Mouse (Mus musculus) G1E (cell line): ENCODE results near the gene Skap1.

Experiments
- CTCF ChIP-seq: IDR thresholded peaks from 2 replicates; pipeline ENCODE4 v1.5.1; 2012; ENCODE audit warnings: low read depth, low read length, inconsistent platforms, mixed read lengths
- GATA1 ChIP-seq: IDR thresholded peaks from 2 replicates; pipeline ENCODE4 v1.6.1; 2012; ENCODE audit warnings: borderline replicate concordance, low read length, inconsistent platforms, mixed read lengths
- GATA2 ChIP-seq: IDR thresholded peaks from 2 replicates; pipeline ENCODE4 v1.6.1; 2012; ENCODE audit warnings: low read depth, low read length, inconsistent platforms, borderline replicate concordance
- POLR2AphosphoS5 ChIP-seq: IDR thresholded peaks from 2 replicates; pipeline ENCODE4 v1.6.1; 2012; ENCODE audit warnings: low read depth, low read length, inconsistent platforms; ENCODE audit not compliant: insufficient replicate concordance
- TAL1 ChIP-seq: conservative IDR thresholded peaks from 2 replicates; pipeline ENCODE4 v1.6.1; 2012; ENCODE audit warnings: low read depth, low read length, inconsistent platforms, mixed read lengths

DNA sequence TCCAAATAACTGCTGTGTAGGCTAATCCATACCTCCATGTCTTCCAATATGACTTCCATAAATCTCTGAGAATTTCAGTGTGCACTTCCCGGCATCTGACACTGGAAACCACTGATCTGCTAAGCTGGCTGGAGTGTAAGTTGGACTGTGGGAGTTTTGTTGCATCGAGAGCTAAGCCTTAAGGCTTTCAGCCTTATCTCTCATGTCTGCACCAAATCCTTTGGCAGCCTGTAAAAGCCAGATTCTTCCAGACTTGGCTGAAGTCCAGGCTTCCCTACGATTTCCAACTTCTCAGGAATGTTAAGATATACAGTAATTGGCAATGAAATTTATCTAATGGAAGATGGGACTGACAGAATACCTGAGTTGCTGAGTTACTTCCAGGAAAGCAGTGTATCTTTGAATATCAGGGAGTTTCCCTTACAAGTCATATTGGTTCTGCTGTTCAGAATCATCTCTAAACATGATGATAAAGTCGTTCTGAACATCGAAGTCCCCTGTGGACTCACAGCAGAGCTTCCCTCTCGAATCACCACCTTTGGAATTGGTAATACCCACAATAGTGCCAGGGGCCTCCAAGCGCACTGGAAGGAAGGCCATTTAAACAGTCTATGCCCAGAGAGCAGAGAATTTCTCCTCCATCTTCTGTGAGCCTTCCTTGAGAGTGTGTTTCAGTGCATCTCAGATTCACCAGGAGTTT is 140.5 kb downstream of the Skap1 start:
- TF ChIP-seq CTCF: no peak
- no peak for TF ChIP-seq TAL1
- no peak for TF ChIP-seq GATA1
- no peak for TF ChIP-seq GATA2
- TF ChIP-seq POLR2AphosphoS5: no peak
